Mouse (Mus musculus): Measurements from ENCODE around the gene Hist1h2bb. TPM values are rescaled to one million over a fixed set of nuclear protein-coding genes. Genes with fewer than 3 reads are reported as not detected.

Hist1h2bb gene
- polyA plus RNA-seq, 1 experiment from 2014 or later = 1.2 TPM

GRCm38 (mm10) chr13:23779025-23779424, 32.5 kb downstream of the Hist1h2bb start:
- no peak for DNase-seq (ENCODE audit: low spot score)
- Histone ChIP-seq H3K4me1 (ENCODE audit: control insufficient read depth, insufficient read depth, low read length) (no peaks in the 10 kb centered on the region), H3K9me3 (ENCODE audit: control insufficient read depth, low read length) (no peaks in the 10 kb centered on the region), H3K9ac (ENCODE audit: low read depth, low read length) (no peak overlapping the region), H3K27ac (replicated peaks; ENCODE audit: low read depth, low read length) (no peak overlapping the region), H3K36me3 (ENCODE audit: control insufficient read depth, insufficient read depth, low read length) (no peaks in the 10 kb centered on the region), H3K4me2 (ENCODE audit: low read depth, low read length) (no peak overlapping the region), H3K4me3 (ENCODE audit: low read depth, low read length) (no peak overlapping the region), H3K27me3 (replicated peaks; ENCODE audit: control insufficient read depth, insufficient read depth, low read length) (no peaks in the 10 kb centered on the region)
- 84% methylated on average over 4 of the region's 4 CpGs for WGBS
- no peak for ATAC-seq (ENCODE audit: low read depth)

DNA sequence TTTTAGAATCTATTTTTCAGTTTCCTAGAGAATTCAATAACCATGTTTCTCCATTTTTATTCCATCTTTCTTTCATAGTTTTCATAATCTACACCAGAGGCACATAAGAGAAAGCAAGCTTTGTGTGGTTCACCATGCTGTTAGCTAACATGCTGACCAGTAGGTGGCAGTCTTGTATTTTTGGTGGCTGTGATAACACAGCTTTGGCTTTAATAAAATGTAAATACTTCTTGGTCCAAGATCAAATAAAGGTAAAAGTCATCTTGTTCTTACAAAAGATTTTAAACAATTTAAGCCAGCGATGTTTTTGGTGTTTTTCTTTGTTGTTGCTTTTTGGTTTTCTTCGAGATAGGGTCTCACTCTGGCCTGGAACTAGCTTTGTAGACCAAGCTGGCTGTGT, 46.0 kb downstream of the Hist1h2bb start:
- WGBS = 42% methylated on average over 2 of the region's 2 CpGs
- Histone ChIP-seq H3K4me2 (ENCODE audit: low read depth, low read length) (no peak overlapping the region), H3K4me3 (ENCODE audit: low read depth, low read length) (no peak overlapping the region), H3K27me3 (replicated peaks; ENCODE audit: control insufficient read depth, insufficient read depth, low read length) (no peaks in the 10 kb centered on the region), H3K27ac (replicated peaks; ENCODE audit: low read depth, low read length) (no peak overlapping the region), H3K9me3 (ENCODE audit: control insufficient read depth, low read length) (no peaks in the 10 kb centered on the region), H3K36me3 (ENCODE audit: control insufficient read depth, insufficient read depth, low read length) (no peaks in the 10 kb centered on the region), H3K4me1 (ENCODE audit: control insufficient read depth, insufficient read depth, low read length) (no peaks in the 10 kb centered on the region), H3K9ac (ENCODE audit: low read depth, low read length) (no peak overlapping the region)
- no peak for ATAC-seq (ENCODE audit: low read depth)
- DNase-seq (ENCODE audit: low spot score) = peak; percentile 81

Small RNA genes within 50 kb of the gene (microRNA-seq; reads per million reads assigned to microRNA genes)
- gene Gm44314 (ENCODE audit: borderline number of aligned reads) (not detected), gene Gm44484 (ENCODE audit: borderline number of aligned reads) (not detected)

Other genes with a start within 250 kb of the Hist1h2bb start
- 5.1 and 5.6 TPM in 2 replicates for gene Hist1h4h, start 215.7 kb upstream of the Hist1h2bb start, polyA plus RNA-seq (2014; fragmentation: Nextera tagmentation; extraction: Ambion mirVana)
- 5.2 and 7.0 TPM in 2 replicates for gene Hist1h2af, start 212.8 kb upstream of the Hist1h2bb start, polyA plus RNA-seq (2014; fragmentation: Nextera tagmentation; extraction: Ambion mirVana)
- gene Hist1h3g, start 211.3 kb upstream of the Hist1h2bb start, polyA plus RNA-seq (2014; fragmentation: Nextera tagmentation; extraction: Ambion mirVana) = 3.7 and 4.1 TPM in 2 replicates
- 0.76 and 0.77 TPM in 2 replicates for gene Hist1h2bh, start 203.3 kb upstream of the Hist1h2bb start, polyA plus RNA-seq (2014; fragmentation: Nextera tagmentation; extraction: Ambion mirVana)
- 0.71 and 1.0 TPM in 2 replicates for gene Hist1h3f, start 202.7 kb upstream of the Hist1h2bb start, polyA plus RNA-seq (2014; fragmentation: Nextera tagmentation; extraction: Ambion mirVana)
- 0.84 and 0.88 TPM in 2 replicates for gene Hist1h4f, start 195.1 kb upstream of the Hist1h2bb start, polyA plus RNA-seq (2014; fragmentation: Nextera tagmentation; extraction: Ambion mirVana)
- gene Hist1h1d, start 193.5 kb upstream of the Hist1h2bb start, polyA plus RNA-seq (2014; fragmentation: Nextera tagmentation; extraction: Ambion mirVana) = 0.60 TPM in 2 replicates
- gene Hist1h3e, start 184.4 kb upstream of the Hist1h2bb start, polyA plus RNA-seq (2014; fragmentation: Nextera tagmentation; extraction: Ambion mirVana) = 4.4 and 6.1 TPM in 2 replicates
- 93.4 and 108 TPM in 2 replicates for gene Hist1h2ae, start 175.5 kb upstream of the Hist1h2bb start, polyA plus RNA-seq (2014; fragmentation: Nextera tagmentation; extraction: Ambion mirVana)
- gene Hist1h2bg, start 175.3 kb upstream of the Hist1h2bb start, polyA plus RNA-seq (2014; fragmentation: Nextera tagmentation; extraction: Ambion mirVana) = 5.1 and 5.3 TPM in 2 replicates
- 3.6 and 4.1 TPM in 2 replicates for gene Hist1h2bf, start 172.5 kb upstream of the Hist1h2bb start, polyA plus RNA-seq (2014; fragmentation: Nextera tagmentation; extraction: Ambion mirVana)
- gene Hist1h2ad, start 172.4 kb upstream of the Hist1h2bb start, polyA plus RNA-seq (2014; fragmentation: Nextera tagmentation; extraction: Ambion mirVana) = 1.6 and 2.8 TPM in 2 replicates
- gene Hist1h3d, start 171.0 kb upstream of the Hist1h2bb start, polyA plus RNA-seq (2014; fragmentation: Nextera tagmentation; extraction: Ambion mirVana) = 5.2 and 7.2 TPM in 2 replicates
- gene Hist1h4d, start 165.1 kb upstream of the Hist1h2bb start, polyA plus RNA-seq (2014; fragmentation: Nextera tagmentation; extraction: Ambion mirVana) = 74.5 and 84.0 TPM in 2 replicates
- gene Hist1h2be, start 125.6 kb upstream of the Hist1h2bb start, polyA plus RNA-seq (2014; fragmentation: Nextera tagmentation; extraction: Ambion mirVana) = 1.5 and 2.2 TPM in 2 replicates
- gene Hist1h1e, start 124.2 kb upstream of the Hist1h2bb start, polyA plus RNA-seq (2014; fragmentation: Nextera tagmentation; extraction: Ambion mirVana) = 12.8 and 15.7 TPM in 2 replicates
- gene Hist1h2ac, start 62.8 kb upstream of the Hist1h2bb start, polyA plus RNA-seq (2014; fragmentation: Nextera tagmentation; extraction: Ambion mirVana) = 1.2 and 1.3 TPM in 2 replicates
- 52.7 and 78.2 TPM in 2 replicates for gene Hist1h2bc, start 62.5 kb upstream of the Hist1h2bb start, polyA plus RNA-seq (2014; fragmentation: Nextera tagmentation; extraction: Ambion mirVana)
- 0.19 and 0.31 TPM in 2 replicates for gene Hist1h1t, start 50.9 kb upstream of the Hist1h2bb start, polyA plus RNA-seq (2014; fragmentation: Nextera tagmentation; extraction: Ambion mirVana)
- gene Hist1h4c, start 48.3 kb upstream of the Hist1h2bb start, polyA plus RNA-seq (2014; fragmentation: Nextera tagmentation; extraction: Ambion mirVana) = 5.7 and 5.8 TPM in 2 replicates
- 9.6 and 10.3 TPM in 2 replicates for gene Hfe, start 35.9 kb upstream of the Hist1h2bb start, polyA plus RNA-seq (2014; fragmentation: Nextera tagmentation; extraction: Ambion mirVana)
- gene Hist1h1c, start 7.9 kb upstream of the Hist1h2bb start, polyA plus RNA-seq (2014; fragmentation: Nextera tagmentation; extraction: Ambion mirVana) = 36.1 and 37.8 TPM in 2 replicates
- gene Hist1h3c, start 1.1 kb upstream of the Hist1h2bb start, polyA plus RNA-seq (2014; fragmentation: Nextera tagmentation; extraction: Ambion mirVana) = 5.1 and 7.5 TPM in 2 replicates
- gene Hist1h2ab, start 4.4 kb downstream of the Hist1h2bb start, polyA plus RNA-seq (2014; fragmentation: Nextera tagmentation; extraction: Ambion mirVana) = 30.2 and 32.6 TPM in 2 replicates
- gene Hist1h3b, start 5.5 kb downstream of the Hist1h2bb start, polyA plus RNA-seq (2014; fragmentation: Nextera tagmentation; extraction: Ambion mirVana) = 6.6 and 11.5 TPM in 2 replicates
- gene Hist1h4b, start 10.3 kb downstream of the Hist1h2bb start, polyA plus RNA-seq (2014; fragmentation: Nextera tagmentation; extraction: Ambion mirVana) = 3.5 and 4.7 TPM in 2 replicates
- gene Hist1h4a, start 14.5 kb downstream of the Hist1h2bb start, polyA plus RNA-seq (2014; fragmentation: Nextera tagmentation; extraction: Ambion mirVana) = 0.68 and 0.74 TPM in 2 replicates
- gene Hist1h3a, start 15.7 kb downstream of the Hist1h2bb start, polyA plus RNA-seq (2014; fragmentation: Nextera tagmentation; extraction: Ambion mirVana) = 3.7 and 4.9 TPM in 2 replicates
- gene Hist1h1a, start 16.9 kb downstream of the Hist1h2bb start, polyA plus RNA-seq (2014; fragmentation: Nextera tagmentation; extraction: Ambion mirVana) = 3.2 and 3.5 TPM in 2 replicates
- gene Trim38, start 23.2 kb downstream of the Hist1h2bb start, polyA plus RNA-seq (2014; fragmentation: Nextera tagmentation; extraction: Ambion mirVana) = 0.31 TPM in 1 of 2 replicates, not detected in the other
- gene Slc17a2, start 60.3 kb downstream of the Hist1h2bb start, polyA plus RNA-seq (2014; fragmentation: Nextera tagmentation; extraction: Ambion mirVana) = not detected in 2 replicates
- 0.52 and 0.56 TPM in 2 replicates for gene Slc17a3, start 92.7 kb downstream of the Hist1h2bb start, polyA plus RNA-seq (2014; fragmentation: Nextera tagmentation; extraction: Ambion mirVana)
- not detected in 2 replicates for gene Slc17a1, start 121.0 kb downstream of the Hist1h2bb start, polyA plus RNA-seq (2014; fragmentation: Nextera tagmentation; extraction: Ambion mirVana)
- 0.10 TPM in 1 of 2 replicates, not detected in the other for gene Slc17a4, start 168.3 kb downstream of the Hist1h2bb start, polyA plus RNA-seq (2014; fragmentation: Nextera tagmentation; extraction: Ambion mirVana)
- not detected in 2 replicates for gene Hist1h2ba, start 187.4 kb downstream of the Hist1h2bb start, polyA plus RNA-seq (2014; fragmentation: Nextera tagmentation; extraction: Ambion mirVana)
- not detected in 2 replicates for gene Hist1h2aa, start 187.7 kb downstream of the Hist1h2bb start, polyA plus RNA-seq (2014; fragmentation: Nextera tagmentation; extraction: Ambion mirVana)
- 0.32 and 0.38 TPM in 2 replicates for gene Scgn, start 244.5 kb downstream of the Hist1h2bb start, polyA plus RNA-seq (2014; fragmentation: Nextera tagmentation; extraction: Ambion mirVana)

All from embryonic facial prominence, embryonic 14.5 days (tissue).